Mouse (Mus musculus): Measurements from ENCODE around the gene Ric8b. TPM values are rescaled to one million over a fixed set of nuclear protein-coding genes. Genes with fewer than 3 reads are reported as not detected.
A peak's percentile ranks its signal among the peaks of the same experiment; 100 is the strongest.

Gene Ric8b
- total RNA-seq, 2 experiments from 2014 or later, result 30.4 to 37.0 TPM

GRCm38 (mm10) chr10:85006573-85007310, 89.3 kb downstream of the Ric8b start:
- no peak for DNase-seq (ENCODE audit: low spot score in 2 of 2)

DNA sequence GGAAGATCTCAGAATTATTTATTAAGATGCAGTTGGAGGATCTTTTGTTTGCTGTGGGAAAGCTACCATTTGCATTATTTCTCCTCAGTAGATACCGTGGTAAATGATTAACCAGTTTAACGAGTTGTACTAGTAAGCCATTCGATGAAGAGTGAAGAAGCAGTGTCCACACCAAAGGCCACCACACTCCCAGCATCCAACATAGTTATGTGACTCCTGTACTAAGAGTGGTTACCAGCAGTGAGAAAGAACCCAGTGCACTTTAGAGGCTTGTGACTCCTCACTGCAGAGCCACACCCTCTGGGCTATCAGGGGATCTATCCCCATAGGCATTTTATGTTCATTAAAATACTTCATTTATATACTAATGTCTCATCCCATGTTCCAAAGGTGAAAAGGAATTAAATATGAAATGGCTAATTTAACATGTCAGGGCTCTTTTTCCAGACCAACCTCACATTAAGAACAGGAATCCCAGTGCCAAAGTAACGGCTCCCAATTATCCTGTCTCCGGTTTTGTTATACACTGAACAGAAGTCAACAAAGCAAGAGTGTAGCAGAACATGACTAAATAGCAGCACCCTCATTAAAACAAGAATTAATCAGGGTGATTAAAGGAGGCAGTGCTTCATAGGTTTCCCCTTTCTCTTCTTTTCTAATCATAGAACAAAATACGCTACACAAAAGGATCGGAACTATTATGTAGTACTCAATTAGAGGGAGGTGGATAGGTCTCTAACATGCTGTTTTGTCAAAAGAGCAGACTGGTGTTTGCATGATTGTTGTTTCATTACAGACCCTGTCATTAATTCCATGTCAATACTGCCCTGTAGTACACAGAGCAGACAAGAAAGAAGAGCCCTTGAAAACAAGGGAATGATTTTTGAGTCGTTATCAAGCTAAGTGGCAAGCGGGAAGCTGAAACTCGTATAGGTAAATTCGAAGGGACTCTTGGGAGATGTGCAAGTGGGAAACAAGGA, 90.7 kb downstream of the Ric8b start:
- no peak for DNase-seq (ENCODE audit: low spot score in 2 of 2)

- no peak for DNase-seq (ENCODE audit: low spot score in 2 of 2)
Observed at GRCm38 (mm10) chr10:85011066-85011465, 93.7 kb downstream of the Ric8b start.

DNA sequence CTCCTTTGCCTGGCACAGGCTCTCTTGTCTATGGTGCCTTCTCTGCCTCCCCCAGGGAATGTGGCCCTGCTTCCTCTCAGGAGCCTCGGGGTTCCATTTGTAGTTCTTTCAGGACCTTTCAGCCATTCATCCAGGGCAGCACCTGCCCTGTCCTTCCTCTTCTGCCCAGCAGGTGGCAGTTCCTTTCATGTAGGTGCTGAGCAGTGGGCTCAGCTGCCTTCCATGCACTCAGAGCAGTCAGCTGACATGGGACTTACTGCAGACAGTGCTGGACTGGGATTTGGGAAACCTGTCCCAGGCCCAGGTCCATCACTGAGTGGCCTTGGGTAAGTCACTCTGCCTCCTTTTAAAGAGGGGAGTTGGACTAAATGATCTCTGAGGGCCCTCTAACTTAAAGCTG, 96.0 kb downstream of the Ric8b start:
- peak; percentile 46 to 53 for DNase-seq (ENCODE audit: low spot score in 2 of 2)

DNA sequence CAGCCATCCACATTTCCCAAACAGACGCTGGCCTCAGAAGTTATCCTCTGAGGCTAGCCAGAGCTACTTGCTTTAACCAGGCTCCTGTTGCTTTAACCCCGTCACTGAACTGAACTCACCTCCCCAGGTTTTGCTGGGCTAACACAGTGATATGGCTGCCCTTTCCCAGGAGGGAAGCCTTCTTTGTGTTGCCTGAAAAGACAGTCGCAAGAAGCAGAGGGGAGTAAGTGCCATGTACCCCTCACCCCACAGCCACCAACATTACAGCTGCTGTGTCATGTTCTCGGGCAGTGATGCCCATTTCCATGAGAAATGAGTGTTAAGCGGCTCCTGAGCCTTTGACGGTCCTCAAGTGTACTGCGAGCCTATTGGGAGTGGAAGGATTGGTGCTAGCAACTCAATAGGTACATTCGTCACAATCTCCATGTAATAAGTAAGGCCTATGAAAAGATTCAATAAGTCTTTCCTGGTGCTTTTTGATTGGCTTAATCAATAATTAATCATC, 96.6 kb downstream of the Ric8b start:
- DNase-seq (ENCODE audit: low spot score in 2 of 2), result no peak

DNA sequence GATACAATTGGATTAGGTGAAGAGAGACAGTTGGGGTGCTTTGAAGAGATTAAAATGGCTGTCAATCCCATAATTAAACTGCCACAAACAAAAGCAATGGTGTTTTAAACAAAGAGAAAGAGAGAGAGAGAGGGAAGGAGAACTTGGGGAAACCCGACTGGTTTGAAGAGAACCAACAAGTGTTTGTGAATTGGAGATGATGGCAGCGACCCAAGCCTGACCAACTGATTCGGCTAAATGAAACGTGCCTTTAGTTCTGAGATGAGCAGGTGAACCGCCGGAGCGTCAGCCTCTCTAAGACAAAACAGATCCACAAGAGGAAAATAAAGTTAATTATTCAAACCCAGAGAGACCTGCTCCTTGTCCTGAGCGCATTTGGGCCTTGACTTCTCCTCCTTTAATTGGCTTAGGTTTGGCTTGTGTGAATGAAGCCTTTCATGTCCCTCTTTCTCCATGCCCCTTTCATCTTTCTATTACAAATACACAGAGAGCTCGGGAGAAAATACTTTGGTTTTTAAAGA, 97.1 kb downstream of the Ric8b start:
- no peak for DNase-seq (ENCODE audit: low spot score in 2 of 2)

DNA sequence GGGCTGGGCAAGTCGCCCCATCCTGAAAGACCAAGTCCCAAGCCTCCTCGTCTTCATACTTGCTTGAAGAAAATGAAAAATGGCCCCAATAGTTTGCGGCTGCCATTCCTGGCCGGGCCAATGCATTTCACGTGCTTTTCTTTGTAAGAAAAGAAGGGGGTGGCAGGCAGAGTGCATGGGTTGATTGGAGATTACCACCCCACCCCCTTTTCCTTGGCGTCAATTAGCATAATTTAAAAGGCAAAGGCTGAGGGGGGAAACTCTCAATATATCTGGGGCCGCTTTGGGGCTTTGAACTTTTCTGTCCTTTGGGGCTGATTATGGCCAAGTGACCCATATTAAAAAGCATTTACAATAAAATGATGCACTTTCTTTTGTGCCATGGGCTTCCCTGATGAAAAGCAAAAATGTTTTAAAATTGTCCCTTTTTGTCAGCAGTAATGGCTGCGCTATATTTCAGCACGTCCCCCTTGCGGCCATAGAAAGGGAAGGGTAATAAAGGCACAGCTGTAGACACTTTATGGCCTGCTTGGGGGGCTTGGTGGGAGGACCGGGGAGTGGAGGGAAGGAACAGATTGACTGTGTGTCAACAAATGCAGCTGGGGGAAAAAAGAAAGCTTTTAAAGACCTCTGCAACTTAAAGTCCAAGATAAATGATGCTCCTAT, 105.4 kb downstream of the Ric8b start:
- DNase-seq (ENCODE audit: low spot score in 2 of 2), result no peak

- peak; percentile 55 to 67 for DNase-seq (ENCODE audit: low spot score in 2 of 2)
Observed at GRCm38 (mm10) chr10:85023313-85023666, 105.9 kb downstream of the Ric8b start.

- no peak for DNase-seq (ENCODE audit: low spot score in 2 of 2)
Observed at GRCm38 (mm10) chr10:85025799-85026424, 108.5 kb downstream of the Ric8b start.

DNA sequence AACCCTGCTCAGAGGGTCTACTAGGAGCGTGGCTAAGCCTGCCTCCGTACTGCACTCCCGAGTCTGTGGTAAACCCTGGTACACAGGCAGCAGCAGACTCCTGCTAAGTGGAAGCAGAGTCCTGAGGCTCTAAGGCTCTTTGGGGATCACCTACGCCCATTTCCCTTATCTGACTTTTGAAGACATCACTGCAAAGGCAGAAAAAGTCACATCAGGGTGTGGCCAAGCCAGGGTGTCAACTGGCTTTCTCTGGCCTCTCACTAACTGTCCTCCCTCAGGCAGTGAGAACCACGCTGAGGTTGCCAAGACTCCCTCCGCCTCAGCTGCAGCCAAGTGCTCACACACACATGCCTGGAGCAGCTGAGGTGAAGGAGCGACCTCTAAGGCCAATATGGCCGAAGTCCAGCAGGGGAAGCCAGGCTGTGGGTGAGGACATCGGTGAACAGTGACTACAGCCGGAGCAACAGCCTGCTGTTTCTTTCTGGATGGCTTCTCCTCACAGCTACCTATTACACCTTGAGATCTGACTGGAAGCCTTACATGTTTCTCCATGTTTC, 110.3 kb downstream of the Ric8b start:
- no peak for DNase-seq (ENCODE audit: low spot score in 2 of 2)

DNA sequence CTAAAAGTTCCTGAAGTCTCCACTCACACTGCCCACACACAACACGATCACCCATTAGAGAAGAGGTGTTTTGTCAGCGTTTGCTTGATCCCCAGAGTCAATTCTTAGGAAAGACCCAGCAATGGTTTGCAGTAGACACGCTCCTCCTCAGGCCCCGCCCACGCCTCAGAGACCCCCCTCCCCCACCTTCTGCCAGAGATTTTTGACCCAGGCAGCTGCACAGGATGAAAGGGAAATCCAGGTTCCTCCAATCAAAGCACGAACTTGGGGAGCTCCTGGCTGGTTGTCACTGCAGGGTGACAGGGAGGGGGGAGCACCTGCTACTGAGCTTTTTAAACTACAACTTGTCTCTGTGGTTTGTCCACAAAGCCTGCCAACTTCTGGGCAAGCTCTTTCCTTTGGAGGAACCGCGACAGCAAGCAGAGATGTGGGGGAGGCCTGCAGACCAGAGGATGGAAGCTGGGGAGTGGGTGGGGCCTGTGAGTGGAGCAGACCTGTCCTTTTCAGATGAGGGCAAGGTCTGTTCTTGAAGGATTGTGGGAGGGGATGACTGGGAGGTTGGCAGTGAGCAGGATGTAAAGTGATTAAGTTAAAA, 117.8 kb downstream of the Ric8b start:
- DNase-seq (ENCODE audit: low spot score in 2 of 2), result no peak

DNA sequence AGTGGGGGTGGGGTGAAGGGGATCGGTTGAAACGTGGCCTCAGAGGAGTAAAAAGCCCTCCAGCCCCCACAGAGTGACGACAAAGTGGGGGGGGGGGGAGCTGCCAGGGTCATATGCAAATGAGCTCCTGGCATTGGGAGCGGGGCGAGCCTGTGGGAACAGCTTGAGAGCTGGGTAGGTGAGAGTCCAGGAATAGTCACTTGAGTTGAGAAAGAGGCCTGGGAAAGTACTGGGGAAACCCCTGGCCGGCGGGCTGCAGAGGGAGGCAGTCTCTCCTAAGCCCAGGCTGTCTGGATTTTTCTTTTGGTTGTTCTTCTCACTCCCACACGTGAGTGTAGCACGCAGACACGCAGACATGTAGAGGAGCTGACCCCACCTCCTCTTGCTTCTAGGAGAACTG, 120.7 kb downstream of the Ric8b start:
- no peak for DNase-seq (ENCODE audit: low spot score in 2 of 2)

DNA sequence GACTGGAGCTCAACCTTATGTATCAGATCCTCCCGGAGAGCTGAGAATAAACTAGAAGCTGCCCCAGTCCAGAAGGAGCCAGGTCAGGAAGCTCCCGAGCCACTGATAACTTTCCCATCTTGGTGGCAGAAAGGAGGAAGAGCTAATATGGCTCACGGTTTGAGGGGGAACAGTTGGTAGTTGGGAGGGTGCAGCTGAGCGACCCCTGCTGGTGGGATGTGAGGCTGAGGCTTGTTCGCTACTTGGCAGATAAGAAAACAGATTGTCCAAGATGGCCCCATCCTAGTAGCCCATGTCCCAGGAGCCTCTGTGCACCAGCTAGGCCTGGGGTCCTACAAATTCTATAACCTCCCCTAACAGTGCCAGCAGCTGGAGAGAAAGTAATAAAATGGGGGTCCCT, 121.4 kb downstream of the Ric8b start:
- no peak for DNase-seq (ENCODE audit: low spot score in 2 of 2)

DNA sequence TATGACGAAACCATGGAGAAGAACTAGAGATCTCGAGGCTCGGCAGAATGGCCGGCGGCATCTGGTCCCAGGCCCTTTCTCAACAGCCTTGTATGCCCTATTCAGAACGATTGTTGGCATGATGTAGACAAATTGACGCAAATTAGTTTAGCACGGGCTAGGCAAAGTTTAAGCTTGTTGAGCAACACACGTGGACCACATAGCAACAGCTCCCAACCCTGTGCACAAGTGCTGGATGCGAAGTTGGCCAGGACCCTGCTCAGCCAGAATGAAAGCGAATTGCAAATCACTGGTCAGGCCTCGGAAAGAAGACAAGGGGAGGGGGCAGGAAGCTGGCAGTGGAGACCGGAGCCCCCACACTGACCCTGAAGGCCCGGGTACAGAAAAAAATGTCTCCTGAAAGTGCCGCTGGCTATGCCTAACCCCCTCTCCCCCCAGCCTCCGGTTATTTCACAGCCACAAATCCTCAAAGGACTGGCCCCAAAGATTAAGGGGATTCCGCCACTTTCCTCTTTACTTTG, 126.8 kb downstream of the Ric8b start:
- DNase-seq (ENCODE audit: low spot score in 2 of 2), result no peak

GRCm38 (mm10) chr10:85044732-85045720, 127.6 kb downstream of the Ric8b start:
- DNase-seq (ENCODE audit: low spot score in 2 of 2), result peak; percentile 57 to 74

DNA sequence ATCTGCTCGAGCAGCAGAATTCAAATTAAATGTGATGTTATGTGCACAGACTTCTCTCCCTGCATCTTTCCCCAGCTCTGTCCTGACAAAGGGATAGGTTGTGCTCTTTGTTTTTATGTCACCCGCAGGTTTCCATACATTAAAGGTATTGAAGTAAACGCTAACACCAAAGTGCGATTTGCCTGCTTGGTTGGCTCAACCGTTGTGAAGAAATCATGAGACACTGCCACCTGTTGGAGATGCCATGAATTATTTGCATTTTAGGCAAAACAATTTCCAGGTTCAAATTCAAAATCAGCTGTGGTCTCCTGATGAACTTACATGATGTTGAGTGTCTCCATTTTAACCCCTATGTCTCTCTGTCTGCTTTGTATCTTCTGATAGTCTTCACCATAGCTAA, 129.2 kb downstream of the Ric8b start:
- peak in 1 of 2 experiments; percentile 53 for DNase-seq (ENCODE audit: low spot score in 2 of 2)

DNA sequence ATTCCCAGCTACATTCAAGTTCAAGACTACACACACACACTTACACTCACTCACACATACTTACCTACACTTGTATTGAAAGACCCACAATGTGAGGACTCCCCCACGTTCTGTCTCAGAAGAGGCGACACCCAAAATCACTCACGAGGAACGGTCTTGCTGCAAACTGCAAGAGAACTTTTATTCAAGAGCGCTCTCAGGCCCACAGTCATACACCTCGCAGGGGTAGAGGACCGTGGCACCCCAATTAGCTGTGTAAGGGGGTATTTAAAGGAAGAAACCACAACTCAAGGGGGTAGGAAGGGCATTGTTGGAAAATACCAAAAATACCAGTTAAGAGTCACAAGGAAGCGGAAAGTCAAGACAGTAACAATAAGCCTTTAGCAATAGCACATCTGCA, 130.6 kb downstream of the Ric8b start:
- DNase-seq (ENCODE audit: low spot score in 2 of 2), result no peak

- no peak for DNase-seq (ENCODE audit: low spot score in 2 of 2)
Observed at GRCm38 (mm10) chr10:85050668-85051208, 133.3 kb downstream of the Ric8b start.

Data from layer of hippocampus, postnatal 10 days (tissue).